ENCODE assay signal across 19 mouse cellular contexts in genomic region chr9:104865830-104866229, GRCm38 (mm10).
"Had no signal": no experiment of that assay in that cellular context is flagged by ENCODE, and none has a peak within 500 bp of the region (broad histone marks: within the 10 kb centered on the region; RNA-seq: fewer than 3 reads in every experiment).

No protein-coding gene starts in this region.

- H3K9me3 ChIP-seq: lung, embryonic 15.5 days; midbrain, embryonic 13.5 days; midbrain, embryonic 15.5 days; neural tube, embryonic 12.5 days; stomach, embryonic 15.5 days had no signal

- H3K27me3 ChIP-seq: lung, embryonic 15.5 days; megakaryocyte, embryonic 14.5 days; midbrain, embryonic 13.5 days; midbrain, embryonic 15.5 days; neural tube, embryonic 12.5 days; stomach, embryonic 15.5 days had no signal

- H3K4me1 ChIP-seq: lung, embryonic 15.5 days; megakaryocyte, embryonic 14.5 days; midbrain, embryonic 13.5 days; midbrain, embryonic 15.5 days; neural tube, embryonic 12.5 days; stomach, embryonic 15.5 days had no signal

- H3K4me2 ChIP-seq: lung, embryonic 15.5 days; midbrain, embryonic 11.5 days; midbrain, embryonic 13.5 days; midbrain, embryonic 15.5 days; neural tube, embryonic 12.5 days; stomach, embryonic 15.5 days had no signal

- H3K36me3 ChIP-seq: lung, embryonic 15.5 days; midbrain, embryonic 13.5 days; midbrain, embryonic 15.5 days; neural tube, embryonic 12.5 days; stomach, embryonic 15.5 days had no signal

- H3K27ac ChIP-seq: lung, embryonic 15.5 days; macrophage; midbrain, embryonic 13.5 days; midbrain, embryonic 15.5 days; neural tube, embryonic 12.5 days; stomach, embryonic 15.5 days; stomach, postnatal 0 days had no signal

- H3K9ac ChIP-seq: liver, postnatal 0 days; lung, embryonic 15.5 days; midbrain, embryonic 13.5 days; midbrain, embryonic 15.5 days; neural tube, embryonic 12.5 days; stomach, embryonic 15.5 days had no signal

- H3K4me3 ChIP-seq: lung, embryonic 15.5 days; megakaryocyte, embryonic 14.5 days; midbrain, embryonic 13.5 days; midbrain, embryonic 15.5 days; neural tube, embryonic 12.5 days; stomach, embryonic 15.5 days had no signal

- DNase-seq: liver, postnatal 0 days; lung, adult 2 months; lung, postnatal 14 days; lung, postnatal 36 days; right cerebral cortex, postnatal 25 days; right cerebral cortex, postnatal 4 days; thymus, adult 2 months; thymus, postnatal 25 days; thymus, postnatal 4 days had no signal

- ATAC-seq: liver, postnatal 0 days; lung, postnatal 0 days; midbrain, embryonic 13.5 days; midbrain, embryonic 15.5 days had no signal
